Mouse (Mus musculus) stomach, embryonic 16.5 days (tissue): ENCODE data around the gene Cwc22. TPM values are rescaled to one million over a fixed set of nuclear protein-coding genes. Genes with fewer than 3 reads are reported as not detected.

ENCODE experiments used
- ATAC-seq: fragments of 200-750 bp; cut with Nextera tagmentation; 2 replicates; pipeline ENCODE4 v1.8.0; 2017; ENCODE audit warnings: moderate number of reproducible peaks, moderate TSS enrichment; ENCODE audit not compliant: insufficient read depth, low FRiP score
- H3K27ac ChIP-seq: fragments of 300-500 bp; sonication (generic); 2 replicates; pipeline ENCODE4 v1.5.1; 2014; ENCODE audit warnings: low read length
- H3K27me3 ChIP-seq: fragments of 300-500 bp; sonication (generic); 2 replicates; pipeline ENCODE4 v1.6.1; 2014; ENCODE audit warnings: low read length, control low read depth, mixed read lengths; ENCODE audit not compliant: control insufficient read depth, insufficient read depth
- H3K36me3 ChIP-seq: fragments of 300-500 bp; sonication (generic); 2 replicates; pipeline ENCODE4 v1.6.1; 2014; ENCODE audit warnings: low read length; ENCODE audit not compliant: control insufficient read depth, insufficient read depth
- H3K4me1 ChIP-seq: fragments of 300-500 bp; sonication (generic); 2 replicates; pipeline ENCODE4 v1.6.1; 2014; ENCODE audit warnings: low read length, control low read depth, mixed read lengths; ENCODE audit not compliant: control insufficient read depth, insufficient read depth
- H3K4me2 ChIP-seq: fragments of 300-500 bp; sonication (generic); 2 replicates; pipeline ENCODE4 v1.6.1; 2014; ENCODE audit warnings: low read depth, low read length, mixed read lengths
- H3K4me3 ChIP-seq: fragments of 300-500 bp; sonication (generic); replicated peaks from 2 replicates; pipeline ENCODE4 v1.5.1; 2014; ENCODE audit warnings: mild to moderate bottlenecking, low read length
- H3K9ac ChIP-seq: fragments of 300-500 bp; sonication (generic); 2 replicates; pipeline ENCODE4 v1.6.1; 2014; ENCODE audit warnings: low read length
- H3K9me3 ChIP-seq: fragments of 300-500 bp; sonication (generic); replicated peaks from 2 replicates; pipeline ENCODE4 v1.6.1; 2016; ENCODE audit warnings: low read length, control low read depth; ENCODE audit not compliant: control insufficient read depth
- WGBS: fragments of 180-500 bp; shearing (Covaris S2); extraction: QIAGEN DNeasy Blood & Tissue Kit; methylation state at CpG from one replicate; pipeline ENCODE4 v1.1.7; 2014; 5-methylcytosine and 5-hydroxymethylcytosine counted together
- polyA plus RNA-seq: library from polyadenylated mRNA; unstranded; fragments of >200 nt; fragmentation: Nextera tagmentation; extraction: Ambion mirVana; gene quantifications from 2 replicates; pipeline ENCODE4 v1.2.1, GENCODE M21; 2015

Cwc22 gene
- polyA plus RNA-seq, 1 experiment from 2014 or later, result 27.4 TPM

DNA sequence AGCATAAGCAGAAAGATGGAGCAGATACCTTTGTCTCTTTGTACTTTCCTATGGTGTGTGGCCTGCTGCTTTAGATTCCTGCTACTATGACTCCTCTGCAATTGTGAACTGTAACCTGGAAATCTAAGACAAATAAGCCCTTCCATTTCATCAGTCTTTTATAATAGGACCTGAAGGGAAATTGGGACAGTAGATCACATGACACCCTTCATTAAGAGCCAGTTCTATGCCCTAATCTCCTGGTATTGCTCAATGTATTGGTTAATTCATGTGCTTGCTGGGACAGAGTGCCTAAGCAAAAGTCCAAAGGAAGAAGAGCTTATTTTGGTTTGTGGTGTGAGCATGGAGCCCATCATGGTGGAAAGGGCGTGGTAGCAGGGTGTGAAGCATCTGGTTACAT is 107.5 kb downstream of the Cwc22 start:
- no peaks in the 10 kb centered on the region for H3K4me1 ChIP-seq
- no peaks in the 10 kb centered on the region for H3K9me3 ChIP-seq
- 86% methylated on average over 1 of the region's 1 CpGs for WGBS
- H3K4me2 ChIP-seq, result no peak overlapping the region
- H3K27me3 ChIP-seq, result no peaks in the 10 kb centered on the region
- no peak overlapping the region for H3K27ac ChIP-seq
- H3K4me3 ChIP-seq, result no peak overlapping the region
- no peaks in the 10 kb centered on the region for H3K36me3 ChIP-seq
- no peak overlapping the region for H3K9ac ChIP-seq
- ATAC-seq, result no peak

DNA sequence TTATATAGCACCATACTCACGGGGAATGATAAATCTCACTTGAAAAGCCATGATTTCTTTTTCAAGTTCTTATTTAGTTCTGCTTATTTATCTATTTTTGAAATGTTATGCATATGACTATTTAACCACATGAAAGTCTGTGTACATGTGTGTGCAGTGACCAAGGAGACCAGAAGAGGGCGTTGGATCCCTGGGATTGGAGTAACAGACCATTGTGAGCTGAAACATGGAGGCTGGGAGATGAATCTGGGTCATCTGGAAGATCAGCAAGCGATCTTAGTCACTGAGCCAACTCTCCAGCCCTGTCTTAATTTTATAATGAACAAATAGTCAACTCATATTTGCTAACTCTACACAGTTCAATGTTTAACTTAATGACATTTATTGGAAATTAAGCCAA is 110.4 kb downstream of the Cwc22 start:
- 62% methylated on average over 3 of the region's 3 CpGs for WGBS
- Histone ChIP-seq H3K27me3 (no peaks in the 10 kb centered on the region), H3K36me3 (no peaks in the 10 kb centered on the region)

More for the DNA sequence above, 110.4 kb downstream of the Cwc22 start:
- Histone ChIP-seq H3K4me2 (no peak overlapping the region), H3K9me3 (no peaks in the 10 kb centered on the region), H3K4me3 (no peak overlapping the region), H3K9ac (no peak overlapping the region), H3K4me1 (no peaks in the 10 kb centered on the region), H3K27ac (no peak overlapping the region)
- no peak for ATAC-seq

Other genes starting within 250 kb of the Cwc22 start
- 5.6 and 6.6 TPM in 2 replicates for gene Zfp385b, start 126.7 kb downstream of the Cwc22 start, polyA plus RNA-seq